Comparison of ENCODE assay signal across 8 mouse cellular contexts in genomic region chr4:34991116-34991515, GRCm38 (mm10).
A peak's percentile ranks its signal among the peaks of the same experiment; 100 is the strongest.
DNase-seq lines count a peak whose midpoint lies in the region; ATAC-seq and TF ChIP-seq lines count a peak whose summit lies in the region.
"Had no signal": no experiment of that assay in that cellular context is flagged by ENCODE, and none has a peak within 500 bp of the region (broad histone marks: within the 10 kb centered on the region; RNA-seq: fewer than 3 reads in every experiment).

No protein-coding gene starts in this region.

- no peak overlapping the region for H3K4me3 ChIP-seq in liver, embryonic 16.5 days (ENCODE audit: low read depth, low read length)
- no peak overlapping the region for H3K4me3 ChIP-seq in liver, embryonic 12.5 days
- H3K4me3 ChIP-seq in myocyte: no peak overlapping the region
- H3K4me3 ChIP-seq: heart, embryonic 15.5 days had no signal

- H3K27me3 ChIP-seq in liver, embryonic 16.5 days (ENCODE audit: control insufficient read depth, insufficient read depth, low read depth, low read length): no peaks in the 10 kb centered on the region
- no peaks in the 10 kb centered on the region for H3K27me3 ChIP-seq in liver, embryonic 12.5 days (replicated peaks)
- no peaks in the 10 kb centered on the region for H3K27me3 ChIP-seq in myocyte (ENCODE audit: control insufficient read depth, insufficient read depth, insufficient read length)

- ATAC-seq in liver, embryonic 16.5 days (ENCODE audit: low read depth): no peak
- no peak for ATAC-seq in liver, embryonic 12.5 days
- no peak for ATAC-seq in CD4-positive, CD25-positive, alpha-beta regulatory T cell, adult 4 months

- no peak for TF ChIP-seq POLR2A in myocyte (IDR thresholded peaks at IDR 0.05; ENCODE audit: insufficient read length, low read depth)

- H3K9ac ChIP-seq in liver, embryonic 16.5 days (ENCODE audit: low read depth, low read length): no peak overlapping the region
- no peak overlapping the region for H3K9ac ChIP-seq in liver, embryonic 12.5 days
- H3K9ac ChIP-seq: heart, embryonic 15.5 days had no signal

- peaks cover 3% of the 10 kb centered on the region; the same call in 1 of the 2 replicates for H3K4me1 ChIP-seq in liver, embryonic 16.5 days (ENCODE audit: control insufficient read depth, low read depth, low read length)
- H3K4me1 ChIP-seq in liver, embryonic 12.5 days: peaks cover 3% of the 10 kb centered on the region; the same call in 1 of the 2 replicates

- WGBS in liver, embryonic 16.5 days (ENCODE audit: insufficient replicate concordance): 42% methylated on average over 10 of the region's 10 CpGs
- WGBS in liver, embryonic 12.5 days (ENCODE audit: insufficient replicate concordance): 54% methylated on average over 10 of the region's 10 CpGs

- no peaks in the 10 kb centered on the region for H3K79me2 ChIP-seq in myocyte (ENCODE audit: control insufficient read depth, insufficient read depth)

- no peaks in the 10 kb centered on the region for H3K9me3 ChIP-seq in liver, embryonic 16.5 days (replicated peaks; ENCODE audit: control insufficient read depth, low read length)
- no peaks in the 10 kb centered on the region for H3K9me3 ChIP-seq in liver, embryonic 12.5 days (replicated peaks)
- H3K9me3 ChIP-seq: heart, embryonic 15.5 days had no signal

- peak; percentile 19 for DNase-seq in brain, adult 2 months (ENCODE audit: low read depth, low spot score)
- peak; percentile 92 for DNase-seq in kidney, adult 11 months
- no peak for DNase-seq in right cerebral cortex, adult 2 months (ENCODE audit: low spot score in 2 of 2)

- 0 out of 2 replicates have a peak overlapping the region, but pooled peaks have one; percentile 24 for H3K27ac ChIP-seq in liver, embryonic 16.5 days (ENCODE audit: low read length)
- no peak overlapping the region for H3K27ac ChIP-seq in liver, embryonic 12.5 days
- H3K27ac ChIP-seq: heart, embryonic 15.5 days had no signal

- no peaks in the 10 kb centered on the region for H3K36me3 ChIP-seq in liver, embryonic 16.5 days (ENCODE audit: control insufficient read depth, insufficient read depth)
- H3K36me3 ChIP-seq in liver, embryonic 12.5 days: no peaks in the 10 kb centered on the region
- no peaks in the 10 kb centered on the region for H3K36me3 ChIP-seq in myocyte (ENCODE audit: control insufficient read depth, insufficient read depth)
- H3K36me3 ChIP-seq: heart, embryonic 15.5 days had no signal

- H3ac ChIP-seq in myocyte (ENCODE audit: control insufficient read depth, insufficient read length): no peak overlapping the region

- H3K4me2 ChIP-seq in liver, embryonic 16.5 days (ENCODE audit: low read depth, low read length): no peak overlapping the region
- H3K4me2 ChIP-seq in liver, embryonic 12.5 days: no peak overlapping the region
- no peak overlapping the region for H3K4me2 ChIP-seq in myocyte (ENCODE audit: low read depth)
- H3K4me2 ChIP-seq: heart, embryonic 15.5 days had no signal

TF ChIP-seq in myocyte, 11 proteins besides CTCF, POLR2A, EP300 and RAD21:
- TF ChIP-seq MAX (IDR thresholded peaks at IDR 0.05; ENCODE audit: low read depth) (no peak), E2F4 (IDR thresholded peaks at IDR 0.05; ENCODE audit: insufficient read depth) (no peak), SRF (IDR thresholded peaks at IDR 0.05; ENCODE audit: control insufficient read depth, insufficient read length, low read depth) (no peak), TCF12 (IDR thresholded peaks at IDR 0.05; ENCODE audit: insufficient read depth, poor library complexity, severe bottlenecking) (no peak), MYOD1 (IDR thresholded peaks at IDR 0.05; ENCODE audit: control insufficient read depth in 1 of 3, insufficient read length in 2 of 3, low read depth in 2 of 3) (no peak), USF1 (IDR thresholded peaks at IDR 0.05; ENCODE audit: low read depth) (peak; percentile 44), REST (IDR thresholded peaks at IDR 0.05; ENCODE audit: insufficient read depth, insufficient read length) (no peak), TCF3 (IDR thresholded peaks at IDR 0.05; ENCODE audit: insufficient read length, low read depth) (no peak)

Comparison
In these comparisons a context has a peak if more than half of its experiments do, and no peak if none do; other contexts are left out.
1. DNase-seq: peak in brain, adult 2 months (single experiment) and kidney, adult 11 months (single experiment); none in right cerebral cortex, adult 2 months (0 of 2).